Mouse (Mus musculus) ZHBTc4 (cell line): ENCODE results near the gene Slc35g3.

Source experiments
- DNase-seq: peaks from one replicate; pipeline ENCODE4 v3.0.0-alpha.2; 2011; ENCODE audit warnings: low read depth, low spot score

Slc35g3 gene

GRCm38 (mm10) chr11:69754701-69755100 is 7.1 kb downstream of the Slc35g3 start:
- peak; percentile 72 for DNase-seq

DNA sequence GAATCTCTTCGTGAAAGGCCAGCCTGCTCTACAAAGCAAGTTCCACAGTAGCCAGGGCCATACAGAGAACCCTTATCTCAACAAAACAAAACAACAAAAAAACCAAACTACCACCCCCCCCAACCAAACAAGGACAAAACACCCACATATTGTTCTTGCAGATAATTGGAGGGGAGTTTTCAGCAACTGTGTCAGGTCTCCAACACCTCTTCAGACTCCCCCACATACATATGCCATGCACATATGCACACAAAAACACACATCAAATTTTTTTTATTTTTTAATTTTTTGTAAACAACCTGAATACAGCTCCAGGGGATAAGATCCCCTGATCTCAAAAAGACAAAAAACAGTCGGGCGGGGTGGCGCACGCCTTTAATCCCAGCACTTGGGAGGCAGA is 7.5 kb downstream of the Slc35g3 start:
- DNase-seq: no peak

- DNase-seq: no peak
These were observed 9.1 kb downstream of the Slc35g3 start for GRCm38 (mm10) chr11:69752686-69753085.

- no peak for DNase-seq
These were observed 10.1 kb downstream of the Slc35g3 start for GRCm38 (mm10) chr11:69751635-69752034.

- DNase-seq: peak; percentile 62
These were observed 30.4 kb downstream of the Slc35g3 start for GRCm38 (mm10) chr11:69731408-69731807.

- peak; percentile 92 for DNase-seq
These were observed 32.7 kb downstream of the Slc35g3 start for GRCm38 (mm10) chr11:69729063-69729462.

- peak; percentile 75 for DNase-seq
These were observed 35.8 kb downstream of the Slc35g3 start for GRCm38 (mm10) chr11:69725951-69726350.

GRCm38 (mm10) chr11:69723074-69723473 is 38.7 kb downstream of the Slc35g3 start:
- DNase-seq: peak; percentile 63

DNA sequence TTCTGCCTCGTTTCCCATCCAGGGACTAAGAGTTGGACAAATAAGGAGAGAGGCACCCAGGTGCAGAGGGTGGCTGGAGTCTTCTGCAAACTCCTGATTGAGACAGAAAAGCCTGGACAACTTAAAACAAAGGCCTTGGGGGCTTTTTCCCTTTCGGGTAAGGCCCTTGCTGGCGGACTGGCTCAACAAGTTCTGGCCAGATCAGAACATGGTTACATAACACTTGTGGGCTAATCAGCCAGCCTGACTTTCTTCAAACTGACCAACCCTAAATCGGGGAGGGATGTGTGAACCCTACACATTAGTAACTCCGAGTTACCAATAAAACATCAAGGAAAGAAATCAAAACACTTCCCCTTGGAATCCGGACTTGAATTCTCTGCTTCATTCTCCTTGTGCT is 40.9 kb downstream of the Slc35g3 start:
- DNase-seq: no peak

DNA sequence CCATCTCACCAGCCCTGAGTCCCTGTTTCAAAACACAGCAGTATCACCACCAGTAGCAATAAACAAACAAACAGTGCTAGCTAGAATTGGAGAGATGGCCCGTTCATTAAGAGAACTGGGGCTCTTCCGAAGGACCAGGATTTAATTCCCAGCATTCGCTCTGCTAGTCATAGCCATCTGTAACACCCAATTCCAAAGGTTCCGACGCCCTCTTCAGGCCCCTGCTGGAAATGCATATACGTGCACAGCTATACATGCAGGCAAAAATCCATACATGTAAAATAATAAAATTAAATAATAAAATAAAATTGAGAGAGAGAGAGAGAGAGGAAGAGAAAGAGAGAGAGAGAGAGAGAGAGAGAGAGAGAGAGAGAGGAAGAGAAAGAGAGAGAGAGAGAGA is 42.3 kb downstream of the Slc35g3 start:
- peak; percentile 82 for DNase-seq

GRCm38 (mm10) chr11:69718661-69719060 is 43.1 kb downstream of the Slc35g3 start:
- DNase-seq: peak; percentile 72

DNA sequence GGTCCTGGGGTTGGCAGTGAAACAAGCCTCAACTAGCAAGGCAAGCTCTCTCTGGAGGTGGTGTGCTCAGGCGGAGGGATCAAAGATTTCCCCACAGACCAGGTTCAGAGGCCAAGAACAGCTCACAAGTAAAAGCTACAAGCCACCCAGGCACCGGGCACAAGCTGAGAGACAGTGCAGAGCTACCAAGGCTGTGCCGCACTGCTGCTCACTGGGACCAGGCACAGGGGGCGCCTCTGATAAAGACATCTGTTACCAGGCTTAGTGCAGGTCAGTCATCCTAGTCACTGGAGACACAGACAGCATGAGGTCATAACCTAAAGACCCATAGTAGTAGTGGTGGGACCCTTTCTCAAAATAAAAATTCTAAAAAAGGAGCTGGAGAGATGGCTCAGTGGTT is 44.8 kb downstream of the Slc35g3 start:
- peak; percentile 57 for DNase-seq

DNA sequence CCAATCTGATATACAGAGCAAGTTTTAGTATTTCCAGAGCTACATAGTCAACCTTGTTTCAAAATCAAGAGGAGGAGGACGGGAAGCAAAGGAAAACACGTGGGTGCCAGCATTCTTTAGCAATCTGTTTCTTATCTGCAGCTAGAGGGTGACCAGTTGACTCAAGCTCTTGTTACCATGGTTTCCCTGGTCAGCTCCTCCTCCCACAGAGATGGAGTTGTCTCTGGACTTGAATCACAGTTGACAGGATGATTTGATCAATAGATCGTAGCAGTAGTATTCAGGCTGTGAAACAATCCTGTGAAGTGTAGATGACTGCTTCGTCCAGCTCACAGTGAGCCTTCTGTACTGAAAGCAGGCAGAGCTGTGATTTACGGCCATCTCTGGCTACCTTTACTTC is 45.8 kb downstream of the Slc35g3 start:
- no peak for DNase-seq

- peak; percentile 94 for DNase-seq
These were observed 46.3 kb downstream of the Slc35g3 start for GRCm38 (mm10) chr11:69715482-69715881.

DNA sequence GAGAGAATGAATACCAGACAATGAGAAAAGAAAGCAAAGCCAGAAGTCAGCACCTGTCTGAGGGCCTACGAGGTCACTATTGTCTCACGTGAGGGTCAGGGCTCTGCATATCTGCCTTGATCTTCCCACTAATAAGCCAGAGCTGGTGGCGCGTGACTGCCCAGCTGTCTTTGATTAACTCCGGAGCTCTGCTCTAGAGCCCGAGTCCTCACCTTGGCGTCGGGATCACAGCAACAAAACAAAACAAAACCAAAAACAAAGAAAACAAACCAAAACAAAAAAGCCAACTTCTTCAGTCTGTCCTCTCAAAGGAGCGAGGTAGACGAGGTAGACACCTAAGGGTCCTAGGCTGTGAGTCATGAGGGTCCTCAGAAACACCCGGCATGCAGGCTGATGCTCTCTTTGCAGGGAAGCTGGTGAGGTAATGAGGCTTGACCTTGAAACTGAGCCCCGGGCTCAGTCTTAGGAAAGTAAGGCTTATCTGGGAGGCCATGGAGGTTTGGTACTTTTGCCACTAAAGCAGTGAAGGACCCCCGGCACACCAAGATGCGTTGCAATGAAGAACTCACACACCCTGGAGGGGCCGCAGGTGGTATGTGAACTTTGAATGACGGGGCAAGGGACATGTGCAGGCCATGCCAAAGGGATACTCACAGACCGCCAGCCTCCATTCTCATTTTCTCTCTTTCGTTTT is 47.0 kb downstream of the Slc35g3 start:
- DNase-seq: peak; percentile 70

DNA sequence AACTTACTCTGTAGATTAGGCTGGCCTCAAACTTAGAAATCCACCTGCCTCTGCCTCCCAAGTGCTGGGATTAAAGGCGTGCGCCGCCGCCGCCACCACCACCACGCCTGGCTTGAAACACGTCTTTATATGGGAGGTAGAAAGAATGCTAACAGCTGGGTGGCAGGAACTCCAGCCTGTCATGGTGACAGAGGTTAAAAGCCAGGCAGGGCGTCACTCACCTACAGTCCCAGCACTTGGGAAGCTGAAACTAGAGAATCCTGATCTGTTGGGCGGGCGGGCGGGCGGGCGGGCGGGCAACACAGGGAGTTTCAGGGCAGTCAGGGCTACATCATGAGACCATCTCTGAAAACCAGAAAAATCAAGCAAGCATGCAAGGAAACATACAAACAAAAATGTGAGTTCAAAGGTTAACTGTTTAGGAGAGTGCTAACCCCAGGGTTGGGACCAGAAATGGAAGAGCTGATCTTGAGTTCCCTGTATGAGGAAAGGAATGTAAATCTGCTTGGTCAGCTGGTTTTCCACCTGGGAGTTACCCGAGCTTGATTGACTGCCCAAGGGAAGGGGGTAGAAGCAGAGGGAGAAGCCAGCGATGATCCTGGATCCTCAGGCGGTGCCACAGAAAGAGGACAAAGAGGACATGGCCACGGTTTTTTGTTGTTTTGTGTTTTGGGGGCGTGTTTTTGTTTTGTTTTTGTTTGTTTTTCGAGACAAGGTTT is 48.7 kb downstream of the Slc35g3 start:
- DNase-seq: peak; percentile 77

- no peak for DNase-seq
These were observed 50.7 kb downstream of the Slc35g3 start for GRCm38 (mm10) chr11:69711082-69711481.

- DNase-seq: no peak
These were observed 51.3 kb downstream of the Slc35g3 start for GRCm38 (mm10) chr11:69710470-69710869.
